Mouse (Mus musculus) brown adipose tissue, adult 24 weeks (tissue): Measurements from ENCODE around the gene Nfe2l2. TPM values are rescaled to one million over a fixed set of nuclear protein-coding genes. Genes with fewer than 3 reads are reported as not detected.

ENCODE experiments used
- H3K27ac ChIP-seq: fragments of 200-500 bp; replicated peaks from 2 replicates; pipeline ENCODE4 v1.5.1; 2012; ENCODE audit warnings: low read depth, mild to moderate bottlenecking, low read length
- H3K4me1 ChIP-seq: fragments of 200-500 bp; 2 replicates; pipeline ENCODE4 v1.6.1; 2012; ENCODE audit warnings: low read length, mixed read lengths; ENCODE audit not compliant: control insufficient read depth, insufficient read depth, insufficient read length
- H3K4me3 ChIP-seq: fragments of 200-500 bp; 2 replicates; pipeline ENCODE4 v1.5.1; 2012; ENCODE audit warnings: low read depth, mild to moderate bottlenecking, low read length, moderate library complexity; ENCODE audit not compliant: insufficient read depth
- polyA plus RNA-seq: library from polyadenylated mRNA; stranded (reverse); fragments of >200 nt; gene quantifications from 2 replicates; pipeline ENCODE4 v1.2.4, GENCODE M21; 2012; ENCODE audit not compliant: missing spikeins, insufficient read depth, insufficient read length

The Nfe2l2 gene
- polyA plus RNA-seq, 1 experiment, result 50.2 TPM

DNA sequence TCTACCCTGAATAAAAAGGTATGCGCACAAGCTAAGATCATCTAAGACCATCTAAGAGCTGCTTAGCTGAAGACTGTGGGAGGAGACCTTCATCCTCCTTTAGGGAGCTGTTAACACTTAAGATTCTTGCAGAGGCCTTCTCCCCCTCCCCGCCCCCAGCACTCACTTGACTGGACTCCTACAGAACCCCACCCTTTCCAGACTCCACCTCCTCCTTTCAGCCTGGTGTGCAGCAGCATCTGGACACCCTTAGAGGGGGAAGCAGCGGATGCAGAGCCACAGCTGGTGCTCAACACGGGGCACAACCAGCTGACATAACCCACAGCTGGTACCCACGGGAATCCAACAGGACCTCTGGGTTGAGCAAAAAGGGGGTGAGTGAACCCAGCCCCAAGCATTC lies 70.7 kb downstream of the Nfe2l2 start:
- H3K27ac ChIP-seq, result no peak overlapping the region
- H3K4me1 ChIP-seq, result peaks cover 3% of the 10 kb centered on the region; the same call in 1 of the 2 replicates
- H3K4me3 ChIP-seq, result no peak overlapping the region

DNA sequence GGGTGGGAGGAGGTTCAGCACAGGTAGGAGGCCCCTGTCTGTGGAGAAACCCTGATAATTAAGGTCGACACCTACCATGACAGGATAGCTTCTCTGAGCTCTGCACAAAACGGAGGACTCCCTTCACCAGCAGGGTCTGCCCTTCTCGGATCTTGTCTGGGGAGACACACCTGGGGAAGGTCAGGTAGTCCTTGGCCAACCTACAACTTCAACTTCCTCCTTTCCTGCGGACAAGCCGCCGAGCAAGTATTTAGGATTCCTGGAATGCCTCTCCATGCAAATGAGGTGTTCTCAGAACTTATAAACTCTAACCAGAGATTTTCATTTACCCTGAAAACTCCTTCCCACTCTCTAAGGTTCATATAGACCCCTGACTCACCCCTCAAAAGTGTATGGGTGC lies 71.1 kb downstream of the Nfe2l2 start:
- Histone ChIP-seq H3K4me1 (peaks cover 3% of the 10 kb centered on the region; the same call in 1 of the 2 replicates), H3K4me3 (no peak overlapping the region), H3K27ac (no peak overlapping the region)

DNA sequence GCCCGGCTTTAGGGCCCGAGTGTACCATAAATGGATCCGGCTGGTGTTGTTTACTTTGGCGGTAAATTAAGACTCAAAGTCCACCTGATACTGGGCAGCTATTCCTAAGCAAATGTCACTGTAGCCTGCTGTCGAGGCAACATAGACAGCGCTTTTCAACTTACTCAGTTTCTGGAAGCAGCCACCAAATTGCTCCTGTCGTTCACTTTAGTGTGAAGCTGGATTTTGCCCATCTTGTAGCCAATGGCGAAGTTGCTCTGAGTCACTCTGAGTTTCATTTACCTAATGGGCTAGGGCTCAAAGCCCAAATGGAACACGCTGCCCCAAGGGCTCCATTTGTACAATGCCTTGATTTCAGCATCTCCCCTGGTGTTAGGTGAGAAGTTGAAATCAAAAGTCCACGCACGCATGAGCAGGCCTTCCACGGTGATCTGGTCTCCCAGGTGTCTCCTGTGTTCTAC lies 71.7 kb downstream of the Nfe2l2 start:
- no peak overlapping the region for H3K27ac ChIP-seq
- H3K4me3 ChIP-seq, result no peak overlapping the region
- peaks cover 3% of the 10 kb centered on the region; the same call in 1 of the 2 replicates for H3K4me1 ChIP-seq

DNA sequence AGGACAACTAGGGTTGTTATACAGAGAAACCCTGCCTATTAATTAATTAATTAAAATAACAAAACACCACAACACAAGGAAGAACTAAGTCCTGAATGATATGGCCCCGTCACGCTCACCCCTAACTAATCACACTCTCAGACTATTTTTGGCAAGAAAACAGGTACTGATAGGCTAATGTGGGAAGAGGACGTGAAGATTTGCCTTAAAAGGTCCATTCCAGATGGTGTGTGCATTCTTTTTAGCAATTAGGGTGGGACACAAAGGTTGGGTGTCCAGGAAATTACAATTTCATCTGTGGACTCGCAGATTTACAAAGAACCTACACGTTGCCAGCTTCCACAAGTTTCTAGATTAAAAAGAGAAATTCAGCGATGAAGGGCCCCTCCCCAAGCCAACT lies 72.4 kb downstream of the Nfe2l2 start:
- Histone ChIP-seq H3K4me3 (no peak overlapping the region), H3K27ac (no peak overlapping the region), H3K4me1 (peaks cover 3% of the 10 kb centered on the region; the same call in 1 of the 2 replicates)

DNA sequence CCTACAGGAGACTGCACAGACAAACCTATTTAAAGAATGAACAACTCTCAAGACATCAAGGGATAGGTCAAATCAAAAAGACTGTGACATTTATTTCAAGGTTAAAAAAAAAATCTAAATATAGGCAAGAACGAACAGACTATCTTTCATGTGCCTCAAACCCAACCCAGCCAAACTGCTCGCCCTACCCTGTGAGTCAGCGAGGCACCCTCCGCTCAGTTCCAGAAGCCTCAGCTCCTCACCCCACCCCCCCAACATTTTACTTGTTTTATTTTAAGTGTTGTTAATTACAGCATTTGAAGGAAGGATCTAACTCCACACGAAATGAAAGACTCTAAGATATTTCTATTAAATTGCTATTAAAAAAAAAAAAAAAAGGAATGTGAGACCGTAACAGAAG lies 73.0 kb downstream of the Nfe2l2 start:
- no peaks in the 10 kb centered on the region; the same call in 1 of the 2 replicates for H3K4me1 ChIP-seq
- H3K27ac ChIP-seq, result no peak overlapping the region
- H3K4me3 ChIP-seq, result no peak overlapping the region

DNA sequence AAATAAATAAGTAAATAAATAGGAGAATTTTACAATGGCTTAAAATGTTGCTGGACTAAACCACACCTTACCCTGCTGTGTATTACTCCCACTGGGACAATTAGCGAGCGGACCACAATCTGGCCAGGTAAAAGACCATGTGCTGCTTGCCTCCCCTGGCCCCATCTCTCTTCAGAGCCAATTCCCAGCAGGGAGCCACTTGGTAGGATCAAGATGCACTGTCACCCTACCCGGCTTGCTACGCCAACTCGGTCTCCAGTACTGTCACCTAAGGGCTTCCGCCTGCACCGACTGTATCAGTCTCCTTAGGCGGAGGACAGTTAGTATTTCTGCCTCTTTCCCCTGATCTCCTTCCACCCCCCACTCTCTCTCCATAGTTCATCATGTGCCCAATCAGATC lies 76.0 kb downstream of the Nfe2l2 start:
- Histone ChIP-seq H3K4me3 (no peak overlapping the region), H3K27ac (no peak overlapping the region), H3K4me1 (no peaks in the 10 kb centered on the region; the same call in 1 of the 2 replicates)

DNA sequence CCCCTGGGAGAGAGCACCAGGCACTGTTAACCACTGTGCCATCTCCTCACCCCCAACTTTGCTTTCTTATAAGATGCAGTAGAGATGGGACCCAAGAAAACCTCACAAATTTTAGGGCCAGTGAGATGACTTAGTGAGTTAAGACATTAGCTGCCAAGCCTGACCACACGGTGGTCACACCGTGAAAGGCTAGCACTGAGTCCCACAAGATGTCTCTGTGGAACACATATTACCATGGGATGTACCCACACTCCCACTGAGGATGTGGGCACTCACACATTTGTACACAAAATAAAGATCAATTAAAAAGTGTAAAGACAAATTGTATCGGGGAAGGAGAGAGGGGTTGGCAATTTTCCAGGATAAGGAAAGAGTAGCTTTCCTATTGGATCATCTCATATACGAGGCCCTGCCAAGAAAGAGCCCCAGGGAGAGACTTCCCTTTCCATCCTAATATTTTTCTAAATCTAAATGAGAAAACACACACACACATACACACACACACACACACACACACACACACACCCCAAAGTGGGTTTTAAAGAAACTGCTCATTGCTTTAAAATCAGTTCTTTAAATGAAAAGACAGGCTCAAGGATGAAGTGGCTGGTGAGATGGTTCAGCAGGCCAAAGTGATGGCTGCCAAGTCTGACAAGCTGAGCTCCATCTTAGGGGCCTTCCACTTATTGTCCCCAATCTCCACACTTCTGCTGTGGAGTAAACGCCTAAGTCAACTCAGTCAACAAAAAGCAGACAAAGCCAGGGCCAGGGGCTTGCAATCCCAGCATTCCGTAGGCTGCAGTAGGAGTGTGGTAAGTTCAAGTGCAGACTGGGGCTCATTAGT lies 77.6 kb downstream of the Nfe2l2 start:
- Histone ChIP-seq H3K4me3 (no peak overlapping the region), H3K27ac (no peak overlapping the region), H3K4me1 (peaks cover 3% of the 10 kb centered on the region; the same call in 1 of the 2 replicates)

Other genes starting within 250 kb of the Nfe2l2 start
- gene Hnrnpa3, start 45.4 kb downstream of the Nfe2l2 start, polyA plus RNA-seq, result 58.7 and 106 TPM in 2 replicates
- 14.5 and 17.6 TPM in 2 replicates for gene Agps, start 127.5 kb upstream of the Nfe2l2 start, polyA plus RNA-seq
- 11.9 and 20.1 TPM in 2 replicates for gene Ttc30b, start 233.9 kb upstream of the Nfe2l2 start, polyA plus RNA-seq